Mouse (Mus musculus): ENCODE measurements around the gene Gm10382.

DNA sequence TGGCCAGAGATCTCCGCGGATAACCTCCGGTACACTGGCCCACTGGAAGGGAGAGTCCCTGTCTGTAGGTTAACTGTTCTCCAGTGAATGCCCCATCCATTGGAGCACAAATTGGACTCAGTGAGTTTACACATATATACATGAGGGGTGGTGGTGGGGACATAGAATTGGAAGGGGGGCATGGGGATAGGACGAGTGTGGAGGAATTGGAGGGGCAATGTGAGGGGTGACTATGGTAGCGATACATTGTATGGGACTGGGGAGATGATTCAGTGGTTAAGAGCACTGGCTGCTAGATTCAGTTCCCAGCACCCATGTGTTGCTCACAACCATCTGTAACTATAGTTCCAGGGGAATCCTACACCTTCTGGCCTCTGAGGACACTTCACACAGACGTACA, 13.9 kb downstream of the Gm10382 start:
- TF ChIP-seq MAFK (IDR thresholded peaks at IDR 0.05; ENCODE audit: insufficient read depth, low read depth, low read length): no peak
- TF ChIP-seq CHD2 (IDR thresholded peaks at IDR 0.05; ENCODE audit: low read depth, low read length): no peak
- TF ChIP-seq HCFC1 (IDR thresholded peaks at IDR 0.05; ENCODE audit: borderline replicate concordance, insufficient read depth, low read length): no peak
- no peak for TF ChIP-seq ZC3H11A (IDR thresholded peaks at IDR 0.05; ENCODE audit: borderline replicate concordance, low read depth, low read length)
- TF ChIP-seq ZNF384 (IDR thresholded peaks at IDR 0.05; ENCODE audit: low read depth, low read length): no peak

Measured in ES-E14 (cell line).